Mouse (Mus musculus) limb, embryonic 11.5 days (tissue): Measurements from ENCODE around the gene Ap2a1. TPM values are rescaled to one million over a fixed set of nuclear protein-coding genes. Genes with fewer than 3 reads are reported as not detected.

ENCODE experiments used
- ATAC-seq: fragments of 200-750 bp; cut with Nextera tagmentation; 2 replicates; pipeline ENCODE4 v1.8.0; 2017; ENCODE audit warnings: low read depth; ENCODE audit not compliant: insufficient number of reproducible peaks, low FRiP score, low TSS enrichment
- DNase-seq: peaks from one replicate; pipeline ENCODE4 v3.0.0-alpha.2; 2015; ENCODE audit warnings: low spot score
- H3K27ac ChIP-seq: fragments of 300-500 bp; sonication (generic); replicated peaks from 2 replicates; pipeline ENCODE4 v1.5.1; 2014; ENCODE audit warnings: low read depth, mild to moderate bottlenecking, low read length
- H3K27me3 ChIP-seq: fragments of 300-500 bp; sonication (generic); 2 replicates; pipeline ENCODE4 v1.6.1; 2014; ENCODE audit warnings: mild to moderate bottlenecking, low read length, mixed read lengths; ENCODE audit not compliant: control insufficient read depth, insufficient read depth
- H3K36me3 ChIP-seq: fragments of 300-500 bp; sonication (generic); 2 replicates; pipeline ENCODE4 v1.6.1; 2014; ENCODE audit warnings: mild to moderate bottlenecking, low read length, moderate library complexity, mixed read lengths; ENCODE audit not compliant: control insufficient read depth, insufficient read depth
- H3K4me1 ChIP-seq: fragments of 300-500 bp; sonication (generic); 2 replicates; pipeline ENCODE4 v1.6.1; 2014; ENCODE audit warnings: low read length, mixed read lengths; ENCODE audit not compliant: control insufficient read depth, insufficient read depth
- H3K4me2 ChIP-seq: fragments of 300-500 bp; sonication (generic); 2 replicates; pipeline ENCODE4 v1.6.1; 2014; ENCODE audit warnings: low read depth, mild to moderate bottlenecking, moderate library complexity; ENCODE audit not compliant: severe bottlenecking
- H3K4me3 ChIP-seq: fragments of 300-500 bp; sonication (generic); 2 replicates; pipeline ENCODE4 v1.5.1; 2014; ENCODE audit warnings: low read depth, low read length
- H3K9ac ChIP-seq: fragments of 300-500 bp; sonication (generic); 2 replicates; pipeline ENCODE4 v1.6.1; 2014; ENCODE audit warnings: mild to moderate bottlenecking, low read length
- H3K9me3 ChIP-seq: fragments of 300-500 bp; sonication (generic); 2 replicates; pipeline ENCODE4 v1.6.1; 2016; ENCODE audit warnings: low read length; ENCODE audit not compliant: control insufficient read depth
- WGBS: fragments of 180-500 bp; shearing (Covaris S2); extraction: QIAGEN DNeasy Blood & Tissue Kit; methylation state at CpG from one replicate; pipeline ENCODE4 v1.1.7; 2014; 5-methylcytosine and 5-hydroxymethylcytosine counted together
- polyA plus RNA-seq: library from polyadenylated mRNA; unstranded; fragments of >200 nt; fragmentation: Nextera tagmentation; extraction: Ambion mirVana; gene quantifications from 2 replicates; pipeline ENCODE4 v1.2.1, GENCODE M21; 2014

Gene Ap2a1
- polyA plus RNA-seq, 1 experiment from 2014 or later = 78.8 TPM

DNA sequence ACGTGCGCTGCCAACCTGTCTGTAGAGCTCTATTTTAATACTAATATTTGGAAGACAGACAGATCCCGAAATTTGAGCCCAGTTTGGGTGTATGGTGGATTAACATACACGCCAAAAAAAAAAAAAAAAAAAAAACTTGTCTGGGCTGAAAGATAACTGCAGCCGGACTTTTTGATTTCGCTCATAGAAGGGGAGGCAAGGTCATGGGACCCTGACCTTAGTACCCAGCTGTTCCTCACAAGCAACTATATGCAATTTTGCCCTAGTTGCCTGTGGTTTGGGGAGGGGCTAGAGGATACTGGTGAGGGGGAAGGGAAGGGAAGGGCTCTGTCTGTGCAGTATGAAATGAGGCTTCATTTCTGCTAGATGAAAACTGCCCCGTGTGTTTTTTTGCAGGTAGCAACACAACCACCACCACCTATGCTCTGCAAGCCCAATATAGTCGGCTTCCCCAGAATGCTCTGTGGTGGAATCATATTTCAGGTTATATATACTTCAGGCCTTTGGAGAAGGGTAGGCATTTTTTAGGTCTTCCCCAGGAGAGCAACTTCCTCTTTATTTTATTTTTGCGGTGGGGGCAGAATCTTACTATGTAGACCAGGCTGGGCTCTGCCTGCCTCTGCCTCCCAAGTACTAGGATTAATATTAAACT, 72.9 kb downstream of the Ap2a1 start:
- no peak for DNase-seq
- 64% methylated on average over 9 of the region's 9 CpGs for WGBS
- H3K4me2 ChIP-seq = peak overlapping the region; percentile 75
- peaks cover 8% of the 10 kb centered on the region; the same call in 1 of the 2 replicates for H3K36me3 ChIP-seq
- H3K9me3 ChIP-seq = no peaks in the 10 kb centered on the region
- no peak overlapping the region for H3K27ac ChIP-seq
- no peaks in the 10 kb centered on the region for H3K27me3 ChIP-seq
- peaks cover 16% of the 10 kb centered on the region for H3K4me1 ChIP-seq
- peak overlapping the region; percentile 52 for H3K4me3 ChIP-seq
- ATAC-seq = no peak
- H3K9ac ChIP-seq = no peak overlapping the region

DNA sequence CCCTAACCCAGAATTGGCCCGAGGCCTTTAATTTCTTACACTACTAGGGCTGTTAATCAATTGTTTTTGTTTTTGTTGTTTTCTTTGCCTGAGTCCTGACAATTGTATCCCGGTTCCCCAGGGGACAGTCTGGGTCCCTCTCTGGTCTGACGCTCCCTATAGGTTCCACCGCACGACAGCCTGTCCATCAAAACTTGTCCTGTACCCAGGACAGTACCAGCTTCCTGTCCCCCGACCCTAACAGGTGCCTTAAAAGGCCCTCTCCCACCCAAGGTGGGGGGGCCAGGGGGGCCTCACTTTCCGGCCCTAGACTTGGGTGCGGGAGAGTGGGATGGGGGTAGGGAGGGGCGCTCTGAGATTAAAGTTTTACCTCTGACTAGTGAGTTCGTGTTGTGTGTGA, 74.3 kb downstream of the Ap2a1 start:
- Histone ChIP-seq H3K9me3 (no peaks in the 10 kb centered on the region), H3K4me2 (peak overlapping the region; percentile 70), H3K27ac (peak overlapping the region; percentile 48; the same call in 1 of the 2 replicates), H3K4me3 (peak overlapping the region; percentile 39), H3K4me1 (peaks cover 21% of the 10 kb centered on the region), H3K9ac (no peak overlapping the region; the same call in 1 of the 2 replicates), H3K27me3 (no peaks in the 10 kb centered on the region), H3K36me3 (peaks cover 5% of the 10 kb centered on the region; the same call in 1 of the 2 replicates)
- DNase-seq (no peak), ATAC-seq (no peak)
- WGBS = 46% methylated on average over 10 of the region's 10 CpGs

DNA sequence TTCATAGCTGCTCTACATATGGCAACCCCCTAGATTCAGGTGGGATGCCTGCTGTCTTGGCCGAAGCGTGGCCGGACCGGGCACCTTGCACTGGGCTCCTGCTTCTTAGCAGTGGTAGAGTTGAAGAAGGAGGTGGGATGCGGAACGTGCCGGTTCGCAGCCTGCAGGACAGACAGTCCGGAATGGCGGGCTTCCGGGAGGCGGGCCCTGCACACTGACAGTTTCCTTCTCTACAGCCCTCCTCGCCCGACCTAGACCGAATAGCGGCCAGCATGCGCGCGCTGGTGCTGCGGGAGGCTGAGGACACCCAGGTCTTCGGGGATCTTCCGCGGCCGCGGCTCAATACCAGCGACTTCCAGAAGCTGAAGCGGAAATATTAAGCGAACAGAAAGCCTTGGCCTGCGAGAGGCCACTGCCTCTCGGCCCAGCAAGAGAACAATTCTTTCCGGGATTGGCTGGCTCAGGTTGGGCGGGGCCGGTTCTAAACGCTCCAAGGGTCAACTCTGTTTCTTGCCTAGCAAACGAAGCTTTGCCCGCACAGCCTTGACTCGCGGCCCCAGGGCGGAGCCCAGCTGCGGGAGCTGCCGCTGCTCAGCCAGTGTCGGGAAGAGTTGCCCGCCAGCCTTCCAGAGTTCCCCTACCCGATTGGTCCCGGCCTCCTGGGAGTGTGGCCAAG, 74.8 kb downstream of the Ap2a1 start:
- Histone ChIP-seq H3K9ac (peak overlapping the region; percentile 56), H3K4me3 (peak overlapping the region; percentile 39), H3K27ac (peak overlapping the region; percentile 48), H3K27me3 (no peaks in the 10 kb centered on the region), H3K9me3 (no peaks in the 10 kb centered on the region), H3K4me2 (peak overlapping the region; percentile 70), H3K36me3 (peaks cover 5% of the 10 kb centered on the region; the same call in 1 of the 2 replicates), H3K4me1 (peaks cover 21% of the 10 kb centered on the region)
- 2% methylated on average over 45 of the region's 45 CpGs for WGBS
- ATAC-seq (0 out of 2 replicates have a peak, but pooled peaks have one; percentile 15), DNase-seq (peak; percentile 81)

DNA sequence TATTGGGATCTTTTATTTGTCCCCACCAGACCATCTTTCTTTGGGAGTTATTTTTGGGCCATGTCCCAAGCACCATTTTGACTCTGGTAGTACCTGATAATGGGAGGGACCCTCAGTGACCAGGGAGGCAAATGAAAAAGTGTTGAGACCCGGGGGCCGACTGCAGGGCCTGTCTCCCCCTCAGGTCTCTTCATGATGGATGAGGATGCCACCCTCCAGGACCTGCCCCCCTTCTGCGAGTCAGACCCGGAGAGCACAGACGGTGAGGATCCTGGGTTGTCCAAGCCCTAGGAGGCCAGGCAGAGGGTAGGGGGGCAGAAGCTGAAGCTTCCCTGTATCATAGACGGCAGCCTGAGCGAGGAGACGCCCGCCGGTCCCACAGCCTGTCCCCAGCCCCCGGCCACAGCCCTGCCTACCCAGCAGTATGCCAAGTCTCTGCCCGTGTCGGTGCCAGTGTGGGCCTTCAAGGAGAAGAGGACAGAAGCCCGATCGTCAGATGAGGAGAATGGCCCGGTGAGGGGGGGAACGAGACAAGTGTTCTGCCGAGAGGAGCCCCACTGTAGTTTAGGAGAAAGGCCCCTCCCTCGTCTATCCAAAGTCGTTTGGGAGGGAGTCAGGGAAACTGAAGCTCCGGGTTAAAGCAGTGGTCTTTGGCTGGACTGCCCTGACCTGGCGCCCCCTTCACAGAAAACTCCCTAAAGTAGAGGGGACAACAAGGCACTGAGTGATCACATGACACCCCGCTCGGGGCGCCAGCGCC, 75.5 kb downstream of the Ap2a1 start:
- H3K27ac ChIP-seq = peak overlapping the region; percentile 48
- peaks cover 5% of the 10 kb centered on the region; the same call in 1 of the 2 replicates for H3K36me3 ChIP-seq
- H3K4me2 ChIP-seq = peak overlapping the region; percentile 70
- H3K4me1 ChIP-seq = peaks cover 21% of the 10 kb centered on the region
- peak overlapping the region; percentile 39 for H3K4me3 ChIP-seq
- no peak for ATAC-seq
- DNase-seq = no peak
- 34% methylated on average over 26 of the region's 26 CpGs for WGBS
- peak overlapping the region; percentile 56 for H3K9ac ChIP-seq
- H3K27me3 ChIP-seq = no peaks in the 10 kb centered on the region
- H3K9me3 ChIP-seq = no peaks in the 10 kb centered on the region

DNA sequence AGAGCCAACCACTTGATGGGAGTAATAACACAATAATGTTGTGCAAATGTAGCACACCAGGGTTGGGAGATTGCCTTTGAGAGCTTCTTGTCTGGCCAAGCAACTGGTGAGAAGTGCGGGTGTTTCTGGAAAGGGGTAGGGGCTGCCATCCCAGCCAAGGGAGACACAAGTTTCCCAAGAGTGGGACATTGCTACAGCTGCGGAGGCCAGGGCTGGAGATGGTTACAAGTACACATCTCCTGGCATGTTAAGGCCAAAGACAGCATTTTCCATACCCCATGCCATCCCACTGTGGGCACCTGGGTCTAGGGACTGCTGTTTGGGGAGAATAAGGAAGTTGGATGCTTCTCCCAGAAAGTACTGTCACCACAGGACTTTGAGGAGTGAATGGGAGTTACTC, 76.2 kb downstream of the Ap2a1 start:
- H3K4me2 ChIP-seq = no peak overlapping the region

DNA sequence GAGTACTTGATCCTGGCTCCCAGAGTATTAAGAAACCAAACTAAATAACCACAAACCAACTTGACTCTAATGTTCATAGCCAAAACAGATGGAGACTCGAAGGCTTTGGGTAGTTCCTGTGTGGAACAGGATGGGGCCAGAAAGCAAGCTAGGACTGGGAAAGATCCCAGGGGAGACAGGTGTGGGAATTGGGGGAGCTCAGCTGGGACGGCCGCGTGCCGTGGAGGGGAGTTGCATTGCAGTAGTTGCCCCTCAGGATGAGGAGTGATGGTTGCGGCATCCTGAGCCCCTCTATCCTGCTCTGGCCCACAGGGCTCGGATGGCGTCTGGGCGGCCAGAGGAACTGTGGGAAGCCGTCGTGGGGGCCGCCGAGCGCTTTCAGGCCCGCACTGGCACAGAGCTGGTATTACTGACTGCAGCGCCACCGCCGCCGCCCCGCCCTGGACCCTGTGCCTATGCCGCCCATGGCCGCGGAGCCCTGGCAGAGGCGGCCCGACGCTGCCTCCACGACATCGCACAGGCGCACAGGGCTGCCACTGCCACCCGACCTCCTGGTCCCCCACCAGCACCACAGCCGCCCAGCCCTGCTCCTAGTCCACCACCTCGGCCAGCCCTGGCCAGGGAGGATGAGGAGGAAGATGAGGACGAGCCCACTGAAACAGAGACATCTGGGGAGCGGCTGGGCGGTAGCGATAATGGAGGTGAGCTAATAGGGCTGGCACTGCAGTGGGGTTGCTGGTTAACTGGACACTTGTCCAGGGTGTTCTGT, 76.9 kb downstream of the Ap2a1 start:
- Histone ChIP-seq H3K36me3 (peaks cover 5% of the 10 kb centered on the region; the same call in 1 of the 2 replicates), H3K4me1 (peaks cover 22% of the 10 kb centered on the region), H3K9me3 (no peaks in the 10 kb centered on the region), H3K27me3 (no peaks in the 10 kb centered on the region), H3K9ac (no peak overlapping the region), H3K4me3 (no peak overlapping the region), H3K27ac (no peak overlapping the region), H3K4me2 (no peak overlapping the region)
- DNase-seq = no peak
- ATAC-seq = no peak
- WGBS = 89% methylated on average over 36 of the region's 36 CpGs

More for the DNA sequence above, 76.2 kb downstream of the Ap2a1 start:
- Histone ChIP-seq H3K4me3 (no peak overlapping the region), H3K36me3 (peaks cover 5% of the 10 kb centered on the region; the same call in 1 of the 2 replicates), H3K27ac (no peak overlapping the region), H3K4me1 (peaks cover 21% of the 10 kb centered on the region), H3K9me3 (no peaks in the 10 kb centered on the region), H3K27me3 (no peaks in the 10 kb centered on the region), H3K9ac (no peak overlapping the region)
- WGBS = 98% methylated on average over 2 of the region's 2 CpGs
- DNase-seq = no peak
- ATAC-seq = no peak

DNA sequence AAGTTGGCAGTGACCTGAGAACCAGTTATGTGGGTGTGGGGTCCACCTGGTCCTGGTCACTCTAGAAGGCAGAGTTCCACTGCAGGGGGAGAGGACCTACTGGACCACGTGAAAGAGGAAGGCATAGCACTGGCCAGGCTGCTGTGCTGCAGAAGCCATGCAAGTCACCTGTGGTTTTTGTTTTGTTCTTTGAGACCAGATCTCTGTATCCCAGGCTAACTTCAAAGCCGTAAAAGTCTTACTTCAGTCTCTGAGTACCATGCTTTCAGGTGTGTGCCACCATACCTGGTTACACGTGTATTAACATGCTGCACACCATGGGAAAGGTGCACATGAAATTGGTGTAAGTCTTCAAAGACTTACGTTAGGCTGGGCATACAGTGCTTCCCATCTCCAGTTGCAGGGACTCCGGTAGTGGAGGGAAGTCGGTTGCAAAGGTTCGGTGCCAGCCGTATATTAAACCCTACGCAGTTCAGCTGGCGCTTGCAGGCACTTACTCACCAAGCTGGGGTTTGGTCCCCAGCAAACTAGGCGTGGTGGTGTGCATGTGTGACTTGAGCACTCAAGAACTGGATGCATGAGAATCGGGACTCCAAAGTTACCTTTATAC, 77.6 kb downstream of the Ap2a1 start:
- ATAC-seq (no peak), DNase-seq (no peak)
- Histone ChIP-seq H3K9me3 (no peaks in the 10 kb centered on the region), H3K27me3 (no peaks in the 10 kb centered on the region), H3K36me3 (peaks cover 6% of the 10 kb centered on the region), H3K4me2 (no peak overlapping the region), H3K4me3 (no peak overlapping the region), H3K4me1 (peaks cover 22% of the 10 kb centered on the region), H3K9ac (no peak overlapping the region), H3K27ac (no peak overlapping the region)
- WGBS = 93% methylated on average over 12 of the region's 12 CpGs
